Mouse (Mus musculus): ENCODE results near the gene Asxl1. TPM values are rescaled to one million over a fixed set of nuclear protein-coding genes. Genes with fewer than 3 reads are reported as not detected.

Asxl1 gene
- total and polyA plus RNA-seq, 2 experiments from 2014 or later, result 7.4 to 18.8 TPM

GRCm38 (mm10) chr2:153404062-153404461 lies 58.4 kb downstream of the Asxl1 start:
- WGBS, result 80% methylated on average over 3 of the region's 3 CpGs
- ATAC-seq (ENCODE audit: insufficient read depth, low read depth), result no peak

GRCm38 (mm10) chr2:153404882-153405281 lies 59.3 kb downstream of the Asxl1 start:
- DNase-seq (ENCODE audit: low spot score) (no peak), ATAC-seq (ENCODE audit: insufficient read depth, low read depth) (no peak)
- no peaks in the 10 kb centered on the region for H3K9me3 ChIP-seq (replicated peaks; ENCODE audit: control insufficient read depth, low read length)
- 68% methylated on average over 3 of the region's 3 CpGs for WGBS
- H3K4me2 ChIP-seq (ENCODE audit: low read depth, low read length), result no peak overlapping the region
- TF ChIP-seq CTCF (IDR thresholded peaks at IDR 0.05; ENCODE audit: low read depth) (no peak), EP300 (IDR thresholded peaks at IDR 0.05; ENCODE audit: low read depth) (no peak)
- no peaks in the 10 kb centered on the region for H3K4me1 ChIP-seq (ENCODE audit: control insufficient read depth, insufficient read depth)
- H3K36me3 ChIP-seq (replicated peaks; ENCODE audit: control insufficient read depth, insufficient read depth, low read length), result peaks cover 34% of the 10 kb centered on the region
- H3K4me3 ChIP-seq (ENCODE audit: low read depth, low read length), result no peak overlapping the region
- no peak overlapping the region for H3K9ac ChIP-seq (replicated peaks; ENCODE audit: low read depth, low read length)
- no peaks in the 10 kb centered on the region for H3K27me3 ChIP-seq (ENCODE audit: control insufficient read depth, insufficient read depth, low read length)
- no peak overlapping the region for H3K27ac ChIP-seq (ENCODE audit: low read depth)

More at GRCm38 (mm10) chr2:153404062-153404461, 58.4 kb downstream of the Asxl1 start:
- H3K9me3 ChIP-seq (replicated peaks; ENCODE audit: control insufficient read depth, low read length), result no peaks in the 10 kb centered on the region
- H3K27me3 ChIP-seq (ENCODE audit: control insufficient read depth, insufficient read depth, low read length), result no peaks in the 10 kb centered on the region
- no peak overlapping the region for H3K27ac ChIP-seq (ENCODE audit: low read depth)
- DNase-seq (ENCODE audit: low spot score), result no peak
- no peak overlapping the region for H3K4me2 ChIP-seq (ENCODE audit: low read depth, low read length)
- no peak overlapping the region for H3K4me3 ChIP-seq (ENCODE audit: low read depth, low read length)
- peaks cover 34% of the 10 kb centered on the region for H3K36me3 ChIP-seq (replicated peaks; ENCODE audit: control insufficient read depth, insufficient read depth, low read length)
- TF ChIP-seq EP300 (IDR thresholded peaks at IDR 0.05; ENCODE audit: low read depth) (no peak), CTCF (IDR thresholded peaks at IDR 0.05; ENCODE audit: low read depth) (no peak)
- no peaks in the 10 kb centered on the region for H3K4me1 ChIP-seq (ENCODE audit: control insufficient read depth, insufficient read depth)
- H3K9ac ChIP-seq (replicated peaks; ENCODE audit: low read depth, low read length), result no peak overlapping the region

GRCm38 (mm10) chr2:153406882-153407281 lies 61.3 kb downstream of the Asxl1 start:
- Histone ChIP-seq H3K4me2 (ENCODE audit: low read depth, low read length) (no peak overlapping the region), H3K27ac (ENCODE audit: low read depth) (no peak overlapping the region), H3K9ac (replicated peaks; ENCODE audit: low read depth, low read length) (no peak overlapping the region), H3K4me1 (ENCODE audit: control insufficient read depth, insufficient read depth) (no peaks in the 10 kb centered on the region), H3K36me3 (replicated peaks; ENCODE audit: control insufficient read depth, insufficient read depth, low read length) (peaks cover 32% of the 10 kb centered on the region), H3K4me3 (ENCODE audit: low read depth, low read length) (no peak overlapping the region), H3K9me3 (replicated peaks; ENCODE audit: control insufficient read depth, low read length) (no peaks in the 10 kb centered on the region), H3K27me3 (ENCODE audit: control insufficient read depth, insufficient read depth, low read length) (no peaks in the 10 kb centered on the region)
- DNase-seq (ENCODE audit: low spot score) (no peak), ATAC-seq (ENCODE audit: insufficient read depth, low read depth) (no peak)
- no peak for TF ChIP-seq EP300 (IDR thresholded peaks at IDR 0.05; ENCODE audit: low read depth)
- TF ChIP-seq CTCF (IDR thresholded peaks at IDR 0.05; ENCODE audit: low read depth), result no peak
- 69% methylated on average over 6 of the region's 6 CpGs for WGBS

GRCm38 (mm10) chr2:153408971-153409370 lies 63.3 kb downstream of the Asxl1 start:
- peaks cover 40% of the 10 kb centered on the region for H3K36me3 ChIP-seq (replicated peaks; ENCODE audit: control insufficient read depth, insufficient read depth, low read length)
- no peak overlapping the region for H3K9ac ChIP-seq (replicated peaks; ENCODE audit: low read depth, low read length)
- 56% methylated on average over 3 of the region's 3 CpGs for WGBS
- H3K27me3 ChIP-seq (ENCODE audit: control insufficient read depth, insufficient read depth, low read length), result no peaks in the 10 kb centered on the region
- H3K4me3 ChIP-seq (ENCODE audit: low read depth, low read length), result no peak overlapping the region
- H3K4me1 ChIP-seq (ENCODE audit: control insufficient read depth, insufficient read depth), result no peaks in the 10 kb centered on the region
- TF ChIP-seq CTCF (IDR thresholded peaks at IDR 0.05; ENCODE audit: low read depth) (no peak), EP300 (IDR thresholded peaks at IDR 0.05; ENCODE audit: low read depth) (no peak)
- no peak overlapping the region for H3K4me2 ChIP-seq (ENCODE audit: low read depth, low read length)
- 0 out of 2 replicates have a peak overlapping the region, but pooled peaks have one; percentile 3 for H3K27ac ChIP-seq (ENCODE audit: low read depth)
- DNase-seq (ENCODE audit: low spot score) (no peak), ATAC-seq (ENCODE audit: insufficient read depth, low read depth) (no peak)
- no peaks in the 10 kb centered on the region for H3K9me3 ChIP-seq (replicated peaks; ENCODE audit: control insufficient read depth, low read length)

- H3K36me3 ChIP-seq (replicated peaks; ENCODE audit: control insufficient read depth, insufficient read depth, low read length), result peaks cover 61% of the 10 kb centered on the region
- no peak overlapping the region for H3K4me2 ChIP-seq (ENCODE audit: low read depth, low read length)
- ATAC-seq (ENCODE audit: insufficient read depth, low read depth), result no peak
- 67% methylated on average over 9 of the region's 9 CpGs for WGBS
- no peaks in the 10 kb centered on the region for H3K27me3 ChIP-seq (ENCODE audit: control insufficient read depth, insufficient read depth, low read length)
- TF ChIP-seq EP300 (IDR thresholded peaks at IDR 0.05; ENCODE audit: low read depth), result no peak
- no peak for TF ChIP-seq CTCF (IDR thresholded peaks at IDR 0.05; ENCODE audit: low read depth)
- H3K4me1 ChIP-seq (ENCODE audit: control insufficient read depth, insufficient read depth), result no peaks in the 10 kb centered on the region
- no peak for DNase-seq (ENCODE audit: low spot score)
- no peak overlapping the region for H3K9ac ChIP-seq (replicated peaks; ENCODE audit: low read depth, low read length)
- H3K4me3 ChIP-seq (ENCODE audit: low read depth, low read length), result no peak overlapping the region
- no peak overlapping the region for H3K27ac ChIP-seq (ENCODE audit: low read depth)
- no peaks in the 10 kb centered on the region for H3K9me3 ChIP-seq (replicated peaks; ENCODE audit: control insufficient read depth, low read length)
Observed at GRCm38 (mm10) chr2:153411557-153411956, 65.9 kb downstream of the Asxl1 start.

- no peaks in the 10 kb centered on the region for H3K27me3 ChIP-seq (ENCODE audit: control insufficient read depth, insufficient read depth, low read length)
- no peaks in the 10 kb centered on the region for H3K9me3 ChIP-seq (replicated peaks; ENCODE audit: control insufficient read depth, low read length)
- H3K27ac ChIP-seq (ENCODE audit: low read depth), result no peak overlapping the region
- ATAC-seq (ENCODE audit: insufficient read depth, low read depth) (no peak), DNase-seq (ENCODE audit: low spot score) (no peak)
- no peak overlapping the region for H3K4me2 ChIP-seq (ENCODE audit: low read depth, low read length)
- no peak overlapping the region for H3K4me3 ChIP-seq (ENCODE audit: low read depth, low read length)
- 60% methylated on average over 6 of the region's 6 CpGs for WGBS
- H3K36me3 ChIP-seq (replicated peaks; ENCODE audit: control insufficient read depth, insufficient read depth, low read length), result peaks cover 67% of the 10 kb centered on the region
- H3K9ac ChIP-seq (replicated peaks; ENCODE audit: low read depth, low read length), result no peak overlapping the region
- no peak for TF ChIP-seq EP300 (IDR thresholded peaks at IDR 0.05; ENCODE audit: low read depth)
- peak; percentile 28; the same call in 1 of the 2 replicates for TF ChIP-seq CTCF (IDR thresholded peaks at IDR 0.05; ENCODE audit: low read depth)
- H3K4me1 ChIP-seq (ENCODE audit: control insufficient read depth, insufficient read depth), result no peaks in the 10 kb centered on the region
Observed at GRCm38 (mm10) chr2:153412563-153412962, 66.9 kb downstream of the Asxl1 start.
